Mouse (Mus musculus): ENCODE measurements around the gene Ranbp3. TPM values are rescaled to one million over a fixed set of nuclear protein-coding genes. Genes with fewer than 3 reads are reported as not detected.

Gene Ranbp3
- polyA plus RNA-seq, 1 experiment: 16.4 TPM

- H3K4me3 ChIP-seq (replicated peaks): peak overlapping the region; percentile 87
- H3K4me1 ChIP-seq (ENCODE audit: control insufficient read depth): peaks cover 55% of the 10 kb centered on the region
- H3K9me3 ChIP-seq (ENCODE audit: control insufficient read depth, low read length): no peaks in the 10 kb centered on the region
- H3K36me3 ChIP-seq (ENCODE audit: control insufficient read depth): peaks cover 45% of the 10 kb centered on the region
- no peak for TF ChIP-seq TAL1 (IDR thresholded peaks at IDR 0.05; ENCODE audit: low read length)
- TF ChIP-seq GATA1 (IDR thresholded peaks at IDR 0.05; ENCODE audit: low read length): no peak
- H3K27me3 ChIP-seq (ENCODE audit: control insufficient read depth): no peaks in the 10 kb centered on the region
Measured at GRCm38 (mm10) chr17:56715914-56716654, 43.0 kb downstream of the Ranbp3 start.

GRCm38 (mm10) chr17:56716655-56717362 lies 43.7 kb downstream of the Ranbp3 start:
- peaks cover 45% of the 10 kb centered on the region for H3K36me3 ChIP-seq (ENCODE audit: control insufficient read depth)
- H3K27me3 ChIP-seq (ENCODE audit: control insufficient read depth): no peaks in the 10 kb centered on the region
- H3K4me1 ChIP-seq (ENCODE audit: control insufficient read depth): peaks cover 55% of the 10 kb centered on the region
- H3K9me3 ChIP-seq (ENCODE audit: control insufficient read depth, low read length): no peaks in the 10 kb centered on the region
- peak overlapping the region; percentile 87 for H3K4me3 ChIP-seq (replicated peaks)
- TF ChIP-seq GATA1 (IDR thresholded peaks at IDR 0.05; ENCODE audit: low read length) (no peak), TAL1 (IDR thresholded peaks at IDR 0.05; ENCODE audit: low read length) (no peak)

GRCm38 (mm10) chr17:56717363-56718058 lies 44.4 kb downstream of the Ranbp3 start, which contains the start of the genes Ndufa11 and Vmac:
Ndufa11 (plus strand) TSS chr17:56717767.
Vmac (minus strand) TSS chr17:56718022.
- Histone ChIP-seq H3K36me3 (ENCODE audit: control insufficient read depth) (peaks cover 45% of the 10 kb centered on the region), H3K4me1 (ENCODE audit: control insufficient read depth) (peaks cover 55% of the 10 kb centered on the region), H3K4me3 (replicated peaks) (peak within 1 kb of the TSS; percentile 87), H3K27me3 (ENCODE audit: control insufficient read depth) (no peaks in the 10 kb centered on the region), H3K9me3 (ENCODE audit: control insufficient read depth, low read length) (no peaks in the 10 kb centered on the region)
- TF ChIP-seq TAL1 (IDR thresholded peaks at IDR 0.05; ENCODE audit: low read length): no peak
- no peak for TF ChIP-seq GATA1 (IDR thresholded peaks at IDR 0.05; ENCODE audit: low read length)

- Histone ChIP-seq H3K4me1 (ENCODE audit: control insufficient read depth) (peaks cover 33% of the 10 kb centered on the region), H3K27me3 (ENCODE audit: control insufficient read depth) (peaks cover 7% of the 10 kb centered on the region), H3K4me3 (replicated peaks) (no peak overlapping the region), H3K36me3 (ENCODE audit: control insufficient read depth) (peaks cover 55% of the 10 kb centered on the region), H3K9me3 (ENCODE audit: control insufficient read depth, low read length) (no peaks in the 10 kb centered on the region)
- TF ChIP-seq TAL1 (IDR thresholded peaks at IDR 0.05; ENCODE audit: low read length) (no peak), GATA1 (IDR thresholded peaks at IDR 0.05; ENCODE audit: low read length) (no peak)
Measured at GRCm38 (mm10) chr17:56722441-56722840, 49.3 kb downstream of the Ranbp3 start.

GRCm38 (mm10) chr17:56723419-56724161 lies 50.5 kb downstream of the Ranbp3 start:
- peaks cover 37% of the 10 kb centered on the region for H3K4me1 ChIP-seq (ENCODE audit: control insufficient read depth)
- H3K27me3 ChIP-seq (ENCODE audit: control insufficient read depth): peaks cover 17% of the 10 kb centered on the region
- no peaks in the 10 kb centered on the region for H3K9me3 ChIP-seq (ENCODE audit: control insufficient read depth, low read length)
- peaks cover 55% of the 10 kb centered on the region for H3K36me3 ChIP-seq (ENCODE audit: control insufficient read depth)
- no peak for TF ChIP-seq TAL1 (IDR thresholded peaks at IDR 0.05; ENCODE audit: low read length)
- no peak for TF ChIP-seq GATA1 (IDR thresholded peaks at IDR 0.05; ENCODE audit: low read length)
- no peak overlapping the region for H3K4me3 ChIP-seq (replicated peaks)

- peaks cover 25% of the 10 kb centered on the region for H3K36me3 ChIP-seq (ENCODE audit: control insufficient read depth)
- peaks cover 47% of the 10 kb centered on the region for H3K27me3 ChIP-seq (ENCODE audit: control insufficient read depth)
- no peaks in the 10 kb centered on the region for H3K9me3 ChIP-seq (ENCODE audit: control insufficient read depth, low read length)
- no peak for TF ChIP-seq TAL1 (IDR thresholded peaks at IDR 0.05; ENCODE audit: low read length)
- TF ChIP-seq GATA1 (IDR thresholded peaks at IDR 0.05; ENCODE audit: low read length): no peak
- H3K4me3 ChIP-seq (replicated peaks): no peak overlapping the region
- H3K4me1 ChIP-seq (ENCODE audit: control insufficient read depth): peaks cover 22% of the 10 kb centered on the region
Measured at GRCm38 (mm10) chr17:56727029-56727649, 54.0 kb downstream of the Ranbp3 start.

GRCm38 (mm10) chr17:56727659-56728058 lies 54.6 kb downstream of the Ranbp3 start:
- Histone ChIP-seq H3K27me3 (ENCODE audit: control insufficient read depth) (peaks cover 51% of the 10 kb centered on the region), H3K9me3 (ENCODE audit: control insufficient read depth, low read length) (no peaks in the 10 kb centered on the region), H3K36me3 (ENCODE audit: control insufficient read depth) (peaks cover 20% of the 10 kb centered on the region), H3K4me3 (replicated peaks) (no peak overlapping the region), H3K4me1 (ENCODE audit: control insufficient read depth) (peaks cover 22% of the 10 kb centered on the region)
- TF ChIP-seq GATA1 (IDR thresholded peaks at IDR 0.05; ENCODE audit: low read length): no peak
- TF ChIP-seq TAL1 (IDR thresholded peaks at IDR 0.05; ENCODE audit: low read length): no peak

- TF ChIP-seq GATA1 (IDR thresholded peaks at IDR 0.05; ENCODE audit: low read length) (no peak), TAL1 (IDR thresholded peaks at IDR 0.05; ENCODE audit: low read length) (no peak)
- Histone ChIP-seq H3K27me3 (ENCODE audit: control insufficient read depth) (peaks cover 53% of the 10 kb centered on the region), H3K4me3 (replicated peaks) (no peak overlapping the region), H3K9me3 (ENCODE audit: control insufficient read depth, low read length) (no peaks in the 10 kb centered on the region), H3K4me1 (ENCODE audit: control insufficient read depth) (peaks cover 22% of the 10 kb centered on the region), H3K36me3 (ENCODE audit: control insufficient read depth) (peaks cover 16% of the 10 kb centered on the region)
Measured at GRCm38 (mm10) chr17:56728117-56728516, 55.0 kb downstream of the Ranbp3 start.

Measured in erythroblast, embryonic 14.5 days (primary cell).